Mouse (Mus musculus): ENCODE results near the gene H2afx. TPM values are rescaled to one million over a fixed set of nuclear protein-coding genes. Genes with fewer than 3 reads are reported as not detected.
"Not testable (repeated sequence)": the region's sequence is repeated elsewhere in the genome, so short reads cannot be mapped to it uniquely, and the experiment has no call there.

The H2afx gene
- polyA plus RNA-seq, 1 experiment from 2014 or later, result 353 TPM

DNA sequence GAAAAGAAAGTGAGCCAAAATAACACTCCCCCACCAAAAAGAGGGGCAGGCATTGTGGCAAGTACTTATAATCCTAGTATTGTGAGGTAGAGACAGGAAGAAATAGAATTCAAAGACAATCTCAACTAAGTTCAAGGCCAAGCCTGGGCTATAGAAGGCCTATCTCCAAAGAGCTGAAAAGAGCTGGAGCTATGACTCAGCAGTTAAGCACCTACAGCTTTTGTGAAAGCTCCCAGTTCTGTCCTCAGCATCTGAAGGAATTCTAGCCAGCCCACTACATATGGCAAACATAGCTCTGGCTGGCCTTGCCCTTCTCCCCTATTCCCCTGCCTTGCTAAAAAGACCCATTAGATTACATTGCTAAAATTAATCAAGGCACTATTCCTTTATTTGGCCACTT is 38.9 kb downstream of the H2afx start:
- H3K9ac ChIP-seq (replicated peaks; ENCODE audit: low read length), result no peak overlapping the region
- no peak for ATAC-seq (ENCODE audit: low FRiP score, low TSS enrichment)
- no peaks in the 10 kb centered on the region for H3K9me3 ChIP-seq (ENCODE audit: low read length)
- no peaks in the 10 kb centered on the region for H3K36me3 ChIP-seq (ENCODE audit: insufficient read depth, low read length)
- H3K4me3 ChIP-seq (ENCODE audit: low read length), result no peak overlapping the region
- no peak overlapping the region for H3K4me2 ChIP-seq (replicated peaks; ENCODE audit: low read depth, low read length)
- H3K4me1 ChIP-seq (ENCODE audit: insufficient read depth, low read length), result peaks cover 2% of the 10 kb centered on the region
- no peak overlapping the region for H3K27ac ChIP-seq (ENCODE audit: low read length)
- no peaks in the 10 kb centered on the region for H3K27me3 ChIP-seq (ENCODE audit: insufficient read depth, low read length)

DNA sequence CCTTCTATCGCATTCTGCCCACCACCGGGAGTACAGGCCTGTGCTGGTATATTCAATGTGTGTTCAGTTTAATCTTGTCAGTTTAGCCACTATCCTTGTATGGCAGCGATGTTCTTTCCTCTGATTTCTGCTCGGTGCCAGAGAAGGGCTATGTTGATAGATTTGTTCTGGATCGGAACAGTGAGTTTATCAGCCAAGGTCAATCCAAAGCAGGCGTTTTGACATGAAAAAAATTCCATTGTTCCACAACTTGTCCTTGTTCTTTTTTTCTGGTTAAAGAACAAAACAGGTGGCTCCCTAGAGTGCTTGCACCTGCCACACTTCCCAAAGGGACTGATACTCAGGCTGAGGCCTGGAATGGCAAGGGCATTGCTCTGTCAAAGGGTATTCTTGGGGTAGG is 41.6 kb downstream of the H2afx start:
- ATAC-seq (ENCODE audit: low FRiP score, low TSS enrichment), result no peak
- Histone ChIP-seq H3K27ac (ENCODE audit: low read length) (no peak overlapping the region), H3K9ac (replicated peaks; ENCODE audit: low read length) (no peak overlapping the region), H3K4me3 (ENCODE audit: low read length) (no peak overlapping the region), H3K9me3 (ENCODE audit: low read length) (no peaks in the 10 kb centered on the region), H3K4me2 (replicated peaks; ENCODE audit: low read depth, low read length) (no peak overlapping the region), H3K36me3 (ENCODE audit: insufficient read depth, low read length) (peaks cover 3% of the 10 kb centered on the region; the same call in 1 of the 2 replicates), H3K4me1 (ENCODE audit: insufficient read depth, low read length) (peaks cover 17% of the 10 kb centered on the region), H3K27me3 (ENCODE audit: insufficient read depth, low read length) (no peaks in the 10 kb centered on the region)
- WGBS, result 90% methylated on average over 6 of the region's 6 CpGs

- WGBS, result 76% methylated on average over 2 of the region's 2 CpGs
- not testable (repeated sequence) for H3K9ac ChIP-seq (replicated peaks; ENCODE audit: low read length); H3K4me3 ChIP-seq (ENCODE audit: low read length); H3K27me3 ChIP-seq (ENCODE audit: insufficient read depth, low read length); ATAC-seq (ENCODE audit: low FRiP score, low TSS enrichment); H3K9me3 ChIP-seq (ENCODE audit: low read length); H3K4me2 ChIP-seq (replicated peaks; ENCODE audit: low read depth, low read length); H3K27ac ChIP-seq (ENCODE audit: low read length)
- peaks cover 17% of the 10 kb centered on the region for H3K4me1 ChIP-seq (ENCODE audit: insufficient read depth, low read length)
- peaks cover 15% of the 10 kb centered on the region for H3K36me3 ChIP-seq (ENCODE audit: insufficient read depth, low read length)
Observed at GRCm38 (mm10) chr9:44377335-44377734, 42.8 kb downstream of the H2afx start.

GRCm38 (mm10) chr9:44378153-44378730 is 43.7 kb downstream of the H2afx start:
- H3K4me3 ChIP-seq (ENCODE audit: low read length), result peak overlapping the region; percentile 87
- H3K4me1 ChIP-seq (ENCODE audit: insufficient read depth, low read length), result peaks cover 17% of the 10 kb centered on the region
- peaks cover 24% of the 10 kb centered on the region for H3K36me3 ChIP-seq (ENCODE audit: insufficient read depth, low read length)
- ATAC-seq (ENCODE audit: low FRiP score, low TSS enrichment), result no peak
- H3K4me2 ChIP-seq (replicated peaks; ENCODE audit: low read depth, low read length), result peak overlapping the region; percentile 96
- H3K9ac ChIP-seq (replicated peaks; ENCODE audit: low read length), result peak overlapping the region; percentile 87
- H3K27ac ChIP-seq (ENCODE audit: low read length), result no peak overlapping the region
- WGBS, result 88% methylated on average over 5 of the region's 5 CpGs
- no peaks in the 10 kb centered on the region for H3K27me3 ChIP-seq (ENCODE audit: insufficient read depth, low read length)
- no peaks in the 10 kb centered on the region for H3K9me3 ChIP-seq (ENCODE audit: low read length)

DNA sequence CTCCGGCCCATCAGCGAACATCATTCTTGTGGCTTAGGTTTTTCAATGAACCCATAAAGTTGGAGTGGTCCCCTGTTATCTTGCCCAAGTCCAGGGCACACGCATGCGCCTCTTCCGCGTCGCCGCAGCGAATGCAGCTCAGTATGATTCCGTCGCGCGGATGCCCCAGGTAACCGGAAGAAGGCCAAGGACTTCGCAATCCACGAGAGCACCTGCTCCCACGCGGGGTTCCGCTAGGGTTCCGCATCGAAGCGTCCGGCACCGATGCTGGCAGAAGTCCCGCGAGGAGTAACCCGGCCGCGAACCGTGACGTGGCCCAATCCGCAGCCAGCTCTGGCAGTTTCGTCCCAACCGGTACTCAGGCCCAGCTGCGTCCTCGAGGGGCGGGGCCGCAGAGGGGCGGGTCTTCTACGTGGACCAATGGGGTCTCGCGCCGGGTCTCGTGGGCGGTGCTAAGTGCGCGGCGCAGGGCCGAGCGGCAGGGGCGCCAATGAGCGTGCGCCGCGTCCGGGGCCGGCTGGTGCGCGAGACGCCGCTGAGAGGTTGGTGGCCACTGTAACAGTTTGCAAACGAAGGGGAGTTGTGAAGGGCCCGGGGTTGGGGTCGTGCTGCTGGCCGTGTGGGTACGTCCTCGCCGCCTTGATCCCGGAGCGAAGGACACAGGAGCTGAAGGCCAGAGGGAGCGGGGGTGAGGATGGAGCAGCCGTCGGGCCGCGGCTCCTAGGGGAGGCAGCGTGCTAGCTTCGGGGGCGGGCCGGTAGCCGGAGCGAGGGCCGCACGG is 44.8 kb downstream of the H2afx start, which contains the start of gene Hyou1:
Gene Hyou1, plus strand, starts transcription at position 437 of the 781 bp plus-strand sequence.
- peak; percentile 98 for ATAC-seq (ENCODE audit: low FRiP score, low TSS enrichment)
- under 1% methylated on average over 83 of the region's 83 CpGs for WGBS

GRCm38 (mm10) chr9:44379862-44380261 is 45.4 kb downstream of the H2afx start:
- H3K4me2 ChIP-seq (replicated peaks; ENCODE audit: low read depth, low read length), result peak overlapping the region; percentile 96
- no peaks in the 10 kb centered on the region for H3K27me3 ChIP-seq (ENCODE audit: insufficient read depth, low read length)
- 7% methylated on average over 15 of the region's 15 CpGs for WGBS
- H3K9ac ChIP-seq (replicated peaks; ENCODE audit: low read length), result peak overlapping the region; percentile 90
- H3K4me1 ChIP-seq (ENCODE audit: insufficient read depth, low read length), result peaks cover 17% of the 10 kb centered on the region
- no peaks in the 10 kb centered on the region for H3K9me3 ChIP-seq (ENCODE audit: low read length)
- H3K4me3 ChIP-seq (ENCODE audit: low read length), result peak overlapping the region; percentile 87
- peak overlapping the region; percentile 88 for H3K27ac ChIP-seq (ENCODE audit: low read length)
- ATAC-seq (ENCODE audit: low FRiP score, low TSS enrichment), result peak; percentile 57
- peaks cover 39% of the 10 kb centered on the region for H3K36me3 ChIP-seq (ENCODE audit: insufficient read depth, low read length)

More for the DNA sequence above, 44.8 kb downstream of the H2afx start, which contains the start of gene Hyou1:
- Histone ChIP-seq H3K9me3 (ENCODE audit: low read length) (no peaks in the 10 kb centered on the region), H3K4me2 (replicated peaks; ENCODE audit: low read depth, low read length) (peak within 1 kb of the TSS; percentile 96), H3K27me3 (ENCODE audit: insufficient read depth, low read length) (no peaks in the 10 kb centered on the region), H3K9ac (replicated peaks; ENCODE audit: low read length) (peak within 1 kb of the TSS; percentile 90), H3K4me1 (ENCODE audit: insufficient read depth, low read length) (peaks cover 17% of the 10 kb centered on the region), H3K27ac (ENCODE audit: low read length) (peak within 1 kb of the TSS; percentile 93), H3K4me3 (ENCODE audit: low read length) (peak within 1 kb of the TSS; percentile 87), H3K36me3 (ENCODE audit: insufficient read depth, low read length) (peaks cover 33% of the 10 kb centered on the region)

- Histone ChIP-seq H3K27me3 (ENCODE audit: insufficient read depth, low read length) (no peaks in the 10 kb centered on the region), H3K9ac (replicated peaks; ENCODE audit: low read length) (no peak overlapping the region), H3K9me3 (ENCODE audit: low read length) (no peaks in the 10 kb centered on the region), H3K4me2 (replicated peaks; ENCODE audit: low read depth, low read length) (no peak overlapping the region), H3K4me3 (ENCODE audit: low read length) (no peak overlapping the region), H3K4me1 (ENCODE audit: insufficient read depth, low read length) (peaks cover 12% of the 10 kb centered on the region), H3K27ac (ENCODE audit: low read length) (no peak overlapping the region), H3K36me3 (ENCODE audit: insufficient read depth, low read length) (peaks cover 82% of the 10 kb centered on the region)
- ATAC-seq (ENCODE audit: low FRiP score, low TSS enrichment), result no peak
- 90% methylated on average over 13 of the region's 13 CpGs for WGBS
Observed at GRCm38 (mm10) chr9:44384596-44384995, 50.1 kb downstream of the H2afx start.

Small RNAs within 50 kb of the gene (microRNA-seq; reads per million reads assigned to microRNA genes)
- not detected for gene Gm44335

Other genes starting within 250 kb of the H2afx start
- 0.10 and 0.25 TPM in 2 replicates for gene Mfrp, start 233.0 kb upstream of the H2afx start, polyA plus RNA-seq (2015; fragmentation: Nextera tagmentation; extraction: Ambion mirVana)
- 4.7 and 5.7 TPM in 2 replicates for gene C1qtnf5, start 227.4 kb upstream of the H2afx start, polyA plus RNA-seq (2015; fragmentation: Nextera tagmentation; extraction: Ambion mirVana)
- gene Gm49380, start 221.2 kb upstream of the H2afx start, polyA plus RNA-seq (2015; fragmentation: Nextera tagmentation; extraction: Ambion mirVana), result 0.22 and 0.25 TPM in 2 replicates
- 75.0 and 87.0 TPM in 2 replicates for gene Rnf26, start 221.2 kb upstream of the H2afx start, polyA plus RNA-seq (2015; fragmentation: Nextera tagmentation; extraction: Ambion mirVana)
- gene Mcam, start 200.2 kb upstream of the H2afx start, polyA plus RNA-seq (2015; fragmentation: Nextera tagmentation; extraction: Ambion mirVana), result 54.3 and 60.3 TPM in 2 replicates
- 17.6 and 24.0 TPM in 2 replicates for gene Cbl, start 100.6 kb upstream of the H2afx start, polyA plus RNA-seq (2015; fragmentation: Nextera tagmentation; extraction: Ambion mirVana)
- not detected in 2 replicates for gene Ccdc153, start 94.0 kb upstream of the H2afx start, polyA plus RNA-seq (2015; fragmentation: Nextera tagmentation; extraction: Ambion mirVana)
- gene Pdzd3, start 83.2 kb upstream of the H2afx start, polyA plus RNA-seq (2015; fragmentation: Nextera tagmentation; extraction: Ambion mirVana), result 13.3 and 14.1 TPM in 2 replicates
- 6.6 and 7.9 TPM in 2 replicates for gene Nlrx1, start 66.1 kb upstream of the H2afx start, polyA plus RNA-seq (2015; fragmentation: Nextera tagmentation; extraction: Ambion mirVana)
- gene Abcg4, start 46.1 kb upstream of the H2afx start, polyA plus RNA-seq (2015; fragmentation: Nextera tagmentation; extraction: Ambion mirVana), result 2.8 TPM in 2 replicates
- 27.2 and 31.1 TPM in 2 replicates for gene Hinfp, start 29.0 kb upstream of the H2afx start, polyA plus RNA-seq (2015; fragmentation: Nextera tagmentation; extraction: Ambion mirVana)
- gene C2cd2l, start 14.4 kb upstream of the H2afx start, polyA plus RNA-seq (2015; fragmentation: Nextera tagmentation; extraction: Ambion mirVana), result 11.6 and 14.3 TPM in 2 replicates
- gene Dpagt1, start 8.7 kb upstream of the H2afx start, polyA plus RNA-seq (2015; fragmentation: Nextera tagmentation; extraction: Ambion mirVana), result 45.4 and 53.9 TPM in 2 replicates
- gene Hmbs, start 9.5 kb downstream of the H2afx start, polyA plus RNA-seq (2015; fragmentation: Nextera tagmentation; extraction: Ambion mirVana), result 133 and 137 TPM in 2 replicates
- gene Vps11, start 27.0 kb downstream of the H2afx start, polyA plus RNA-seq (2015; fragmentation: Nextera tagmentation; extraction: Ambion mirVana), result 38.5 and 40.0 TPM in 2 replicates
- gene Hyou1, start 44.8 kb downstream of the H2afx start, polyA plus RNA-seq (2015; fragmentation: Nextera tagmentation; extraction: Ambion mirVana), result 48.0 and 51.2 TPM in 2 replicates
- 67.3 and 74.4 TPM in 2 replicates for gene Slc37a4, start 62.2 kb downstream of the H2afx start, polyA plus RNA-seq (2015; fragmentation: Nextera tagmentation; extraction: Ambion mirVana)
- gene Rps25, start 72.4 kb downstream of the H2afx start, polyA plus RNA-seq (2015; fragmentation: Nextera tagmentation; extraction: Ambion mirVana), result 1,444 and 1,489 TPM in 2 replicates
- gene Trappc4, start 72.9 kb downstream of the H2afx start, polyA plus RNA-seq (2015; fragmentation: Nextera tagmentation; extraction: Ambion mirVana), result 138 TPM in 2 replicates
- gene Ccdc84, start 83.9 kb downstream of the H2afx start, polyA plus RNA-seq (2015; fragmentation: Nextera tagmentation; extraction: Ambion mirVana), result 26.0 and 31.6 TPM in 2 replicates
- gene Foxr1, start 106.4 kb downstream of the H2afx start, polyA plus RNA-seq (2015; fragmentation: Nextera tagmentation; extraction: Ambion mirVana), result not detected in 2 replicates
- gene Upk2, start 120.3 kb downstream of the H2afx start, polyA plus RNA-seq (2015; fragmentation: Nextera tagmentation; extraction: Ambion mirVana), result 3.4 and 7.6 TPM in 2 replicates
- 11.3 and 12.4 TPM in 2 replicates for gene Bcl9l, start 148.1 kb downstream of the H2afx start, polyA plus RNA-seq (2015; fragmentation: Nextera tagmentation; extraction: Ambion mirVana)
- gene Cxcr5, start 227.2 kb downstream of the H2afx start, polyA plus RNA-seq (2015; fragmentation: Nextera tagmentation; extraction: Ambion mirVana), result 0.11 TPM in 1 of 2 replicates, not detected in the other